Mouse (Mus musculus) left cerebral cortex, postnatal 25 days (tissue): ENCODE results near the gene Adprhl1. TPM values are rescaled to one million over a fixed set of nuclear protein-coding genes. Genes with fewer than 3 reads are reported as not detected.

Source experiments
- DNase-seq, 2 experiments: peaks; one replicate each; pipeline ENCODE4 v3.0.0; 2022; ENCODE audit warnings: low spot score in 2 of 2, mixed read lengths in 1 of 2
- intact Hi-C: fragments of 180-260 bp; cut with DNase I; formaldehyde crosslinking; loops from one replicate; pipeline ENCODE4 v1.15.1; 2025
- total RNA-seq, 2 experiments: library from RNA; stranded (reverse); gene quantifications; 2 replicates each; pipeline ENCODE4 v1.2.3; 2021

Gene Adprhl1
- total RNA-seq, 2 experiments from 2014 or later = 0.60 to 1.4 TPM

- DNase-seq = no peak
- intact Hi-C loops = no loop called here
Observed at GRCm38 (mm10) chr8:13234803-13235202, 19.2 kb downstream of the Adprhl1 start.

- intact Hi-C loops = no loop called here
- DNase-seq = no peak
Observed at GRCm38 (mm10) chr8:13230471-13230870, 23.5 kb downstream of the Adprhl1 start.

GRCm38 (mm10) chr8:13229802-13230201 lies 24.2 kb downstream of the Adprhl1 start:
- intact Hi-C loops = no loop called here
- DNase-seq = no peak

- DNase-seq = no peak
- intact Hi-C loops = no loop called here
Observed at GRCm38 (mm10) chr8:13228923-13229610, 24.9 kb downstream of the Adprhl1 start.

GRCm38 (mm10) chr8:13227184-13227583 lies 26.8 kb downstream of the Adprhl1 start:
- no peak for DNase-seq
- intact Hi-C loops = no loop called here

- intact Hi-C loops = no loop called here
- DNase-seq = peak; percentile 19 to 44
Observed at GRCm38 (mm10) chr8:13226288-13226687, 27.7 kb downstream of the Adprhl1 start.

- DNase-seq = no peak
- intact Hi-C loops = no loop called here
Observed at GRCm38 (mm10) chr8:13224426-13224825, 29.5 kb downstream of the Adprhl1 start.

GRCm38 (mm10) chr8:13218441-13218840 lies 35.5 kb downstream of the Adprhl1 start:
- intact Hi-C loops = loop anchor here (10.0 kb wide), 1 partner anchor 324 kb away; no protein-coding TSS in a partner anchor
- no peak for DNase-seq

- DNase-seq = no peak
- intact Hi-C loops = loop anchor here (10.0 kb wide), 1 partner anchor 323 kb away; no protein-coding TSS in a partner anchor
Observed at GRCm38 (mm10) chr8:13217986-13218385, 36.0 kb downstream of the Adprhl1 start.

- DNase-seq = no peak
- intact Hi-C loops = loop anchor here (10.0 kb wide), 1 partner anchor 322 kb away; no protein-coding TSS in a partner anchor
Observed at GRCm38 (mm10) chr8:13217093-13217492, 36.9 kb downstream of the Adprhl1 start.

- no peak for DNase-seq
- intact Hi-C loops = loop anchor here (10.0 kb wide), 1 partner anchor 322 kb away; no protein-coding TSS in a partner anchor
Observed at GRCm38 (mm10) chr8:13216386-13216785, 37.6 kb downstream of the Adprhl1 start.

- intact Hi-C loops = loop anchor here (5.0 to 10.0 kb wide), 4 partner anchors 51 to 319 kb away; partner anchors contain the start of genes Cul4a and Pcid2
- peak; percentile 81 to 90 for DNase-seq
Observed at GRCm38 (mm10) chr8:13213479-13214268, 40.3 kb downstream of the Adprhl1 start.

- DNase-seq = no peak
- intact Hi-C loops = loop anchor here (5.0 to 10.0 kb wide), 4 partner anchors 47 to 315 kb away; partner anchors contain the start of genes Cul4a and Pcid2
Observed at GRCm38 (mm10) chr8:13209770-13210169, 44.2 kb downstream of the Adprhl1 start.

GRCm38 (mm10) chr8:13208627-13209355 lies 45.2 kb downstream of the Adprhl1 start:
- intact Hi-C loops = no loop called here
- no peak for DNase-seq

- intact Hi-C loops = no loop called here
- no peak for DNase-seq
Observed at GRCm38 (mm10) chr8:13206290-13206689, 47.7 kb downstream of the Adprhl1 start.

GRCm38 (mm10) chr8:13205311-13205710 lies 48.7 kb downstream of the Adprhl1 start:
- DNase-seq = no peak
- intact Hi-C loops = no loop called here

- intact Hi-C loops = no loop called here
- no peak for DNase-seq
Observed at GRCm38 (mm10) chr8:13204371-13205140, 49.4 kb downstream of the Adprhl1 start.

GRCm38 (mm10) chr8:13203472-13203871 lies 50.5 kb downstream of the Adprhl1 start:
- intact Hi-C loops = no loop called here

GRCm38 (mm10) chr8:13202806-13203205 lies 51.2 kb downstream of the Adprhl1 start:
- intact Hi-C loops = no loop called here
- no peak for DNase-seq

More at GRCm38 (mm10) chr8:13203472-13203871, 50.5 kb downstream of the Adprhl1 start:
- no peak for DNase-seq
